In genomic region chr6:38531211-38531820, GRCm38 (mm10) we compare ENCODE assay signal across 8 mouse cellular contexts. TPM values are rescaled to one million over a fixed set of nuclear protein-coding genes. Genes with fewer than 3 reads are reported as not detected.
A peak's percentile ranks its signal among the peaks of the same experiment; 100 is the strongest.
DNase-seq lines count a peak whose midpoint lies in the region; ATAC-seq and TF ChIP-seq lines count a peak whose summit lies in the region.

No protein-coding gene starts in this region.

- TF ChIP-seq CTCF in heart, adult 2 months (IDR thresholded peaks at IDR 0.05): peak; percentile 84
- TF ChIP-seq CTCF in intestine, postnatal 0 days (IDR thresholded peaks at IDR 0.05; ENCODE audit: low read depth): peak; percentile 82

- no peak overlapping the region for H3K4me2 ChIP-seq in heart, embryonic 11.5 days
- H3K4me2 ChIP-seq in intestine, postnatal 0 days (replicated peaks; ENCODE audit: low read depth): no peak overlapping the region

- peak in 1 of 2 experiments; percentile 19 for DNase-seq in heart, adult 2 months
- peak; percentile 36 to 49 for DNase-seq in B cell, adult 2 months
- peak; percentile 74 for DNase-seq in ZHBTc4 (ENCODE audit: low read depth, low spot score)
- DNase-seq in retina, postnatal 1 day: peak; percentile 58

- H3K79me2 ChIP-seq in heart, adult 2 months (replicated peaks; ENCODE audit: control insufficient read depth, insufficient read depth, low read length): no peaks in the 10 kb centered on the region

- TF ChIP-seq EP300 in heart, adult 2 months (IDR thresholded peaks at IDR 0.05; ENCODE audit: insufficient read depth, low read depth, low read length): no peak

- ATAC-seq in heart, embryonic 11.5 days (replicated peaks; ENCODE audit: insufficient number of reproducible peaks, low FRiP score, low TSS enrichment): no peak
- ATAC-seq in intestine, postnatal 0 days: no peak
- no peak for ATAC-seq in megakaryocyte progenitor cell, adult 5-6 weeks (replicated peaks; ENCODE audit: poor library complexity)
- ATAC-seq in activated CD4-positive, CD25-positive, alpha-beta regulatory T cell, adult 4 months: no peak

- intact Hi-C loops in heart, adult 2 months (cut with DNase I): loop anchor here (1.0 to 10.0 kb wide), 3 partner anchors 39 to 343 kb away; partner anchors contain the start of genes Hipk2, Tbxas1 and Zc3hav1

- 47% methylated on average over 5 of the region's 5 CpGs for WGBS in heart, adult 2 months
- 51% methylated on average over 5 of the region's 5 CpGs for WGBS in heart, embryonic 11.5 days (ENCODE audit: insufficient replicate concordance)
- WGBS in intestine, postnatal 0 days: 60% methylated on average over 5 of the region's 5 CpGs

- H3K9ac ChIP-seq in heart, adult 2 months (ENCODE audit: low read depth, low read length): no peak overlapping the region
- no peak overlapping the region for H3K9ac ChIP-seq in heart, embryonic 11.5 days (ENCODE audit: low read depth, low read length)
- no peak overlapping the region for H3K9ac ChIP-seq in intestine, postnatal 0 days (ENCODE audit: low read depth, low read length)

- H3K36me3 ChIP-seq in heart, adult 2 months (ENCODE audit: control insufficient read depth, insufficient read depth, low read length): no peaks in the 10 kb centered on the region
- H3K36me3 ChIP-seq in heart, embryonic 11.5 days (ENCODE audit: control insufficient read depth, insufficient read depth, low read length): no peaks in the 10 kb centered on the region
- no peaks in the 10 kb centered on the region for H3K36me3 ChIP-seq in intestine, postnatal 0 days (ENCODE audit: control insufficient read depth, insufficient read depth)

- no peak for TF ChIP-seq POLR2A in heart, adult 2 months (IDR thresholded peaks at IDR 0.05; ENCODE audit: insufficient read depth, low read depth, low read length)

- no peaks in the 10 kb centered on the region for H3K9me3 ChIP-seq in heart, embryonic 11.5 days (replicated peaks; ENCODE audit: control insufficient read depth, low read length)
- H3K9me3 ChIP-seq in intestine, postnatal 0 days (ENCODE audit: control insufficient read depth): no peaks in the 10 kb centered on the region

- peaks cover 2% of the 10 kb centered on the region; the same call in 1 of the 2 replicates for H3K4me1 ChIP-seq in heart, adult 2 months (ENCODE audit: control insufficient read depth, insufficient read depth, low read length)
- H3K4me1 ChIP-seq in heart, embryonic 11.5 days (ENCODE audit: control insufficient read depth, insufficient read depth, low read length): no peaks in the 10 kb centered on the region
- H3K4me1 ChIP-seq in intestine, postnatal 0 days (replicated peaks; ENCODE audit: control insufficient read depth, insufficient read depth, low read length): no peaks in the 10 kb centered on the region

- no peak overlapping the region for H3K27ac ChIP-seq in heart, adult 2 months
- no peak overlapping the region for H3K27ac ChIP-seq in heart, embryonic 11.5 days (ENCODE audit: low read depth, low read length)
- H3K27ac ChIP-seq in intestine, postnatal 0 days (ENCODE audit: low read depth, low read length): no peak overlapping the region

- H3K4me3 ChIP-seq in heart, adult 2 months: no peak overlapping the region
- no peak overlapping the region for H3K4me3 ChIP-seq in heart, embryonic 11.5 days (ENCODE audit: low read depth, low read length)
- no peak overlapping the region for H3K4me3 ChIP-seq in intestine, postnatal 0 days (ENCODE audit: low read depth, low read length)

- no peaks in the 10 kb centered on the region for H3K27me3 ChIP-seq in heart, adult 2 months (ENCODE audit: control insufficient read depth, insufficient read depth, low read length)
- no peaks in the 10 kb centered on the region for H3K27me3 ChIP-seq in heart, embryonic 11.5 days (ENCODE audit: control insufficient read depth, insufficient read depth, low read length)
- no peaks in the 10 kb centered on the region for H3K27me3 ChIP-seq in intestine, postnatal 0 days (replicated peaks; ENCODE audit: control insufficient read depth, insufficient read depth, low read length)

RNA-seq across cellular contexts. Expression of gene Fmc1, which starts 2.0 kb away (rescaled TPM):
- total RNA-seq in heart, adult 2 months (2021): 100 to 1,000 TPM; 221 to 266 TPM
- 415 and 493 TPM in 2 replicates for polyA plus RNA-seq in heart, adult 2 months (2012; rRNA removed)
- polyA plus RNA-seq in heart, embryonic 11.5 days (2014; fragmentation: Nextera tagmentation; extraction: Ambion mirVana): 189 and 195 TPM in 2 replicates
- polyA plus RNA-seq in intestine, postnatal 0 days (2015; fragmentation: Nextera tagmentation; extraction: Ambion mirVana): 129 TPM in 2 replicates
- total RNA-seq in megakaryocyte progenitor cell, adult 5-6 weeks (2015): 99.9 and 108 TPM in 2 replicates
- total RNA-seq in megakaryocyte progenitor cell, adult 5-6 weeks (2017): 58.3 and 60.3 TPM in 2 replicates
- 10 to 100 TPM; 70.9 to 75.0 TPM for polyA plus RNA-seq in activated CD4-positive, CD25-positive, alpha-beta regulatory T cell, adult 4 months (2017; shearing (Covaris generic))

RNA-seq across cellular contexts. Expression of gene Luc7l2, which starts 19.8 kb away (rescaled TPM):
- 10 to 100 TPM; 91.7 to 99.9 TPM for total RNA-seq in heart, adult 2 months (2021)
- polyA plus RNA-seq in heart, adult 2 months (2012; rRNA removed): 28.1 and 45.7 TPM in 2 replicates
- 29.9 and 43.1 TPM in 2 replicates for polyA plus RNA-seq in heart, embryonic 11.5 days (2014; fragmentation: Nextera tagmentation; extraction: Ambion mirVana)
- 26.4 and 46.6 TPM in 2 replicates for polyA plus RNA-seq in intestine, postnatal 0 days (2015; fragmentation: Nextera tagmentation; extraction: Ambion mirVana)
- total RNA-seq in megakaryocyte progenitor cell, adult 5-6 weeks (2015): 183 and 193 TPM in 2 replicates
- 181 and 264 TPM in 2 replicates for total RNA-seq in megakaryocyte progenitor cell, adult 5-6 weeks (2017)
- 100 to 1,000 TPM; 101 to 117 TPM for polyA plus RNA-seq in activated CD4-positive, CD25-positive, alpha-beta regulatory T cell, adult 4 months (2017; shearing (Covaris generic))
